Mouse (Mus musculus) limb, embryonic 10.5 days (tissue): ENCODE measurements around the gene 4931409K22Rik. TPM values are rescaled to one million over a fixed set of nuclear protein-coding genes. Genes with fewer than 3 reads are reported as not detected.

ENCODE experiments used
- DNase-seq: peaks from one replicate; pipeline ENCODE4 v3.0.0-alpha.2; 2017; ENCODE audit warnings: low spot score
- H3K27ac ChIP-seq: fragments of 300-500 bp; sonication (generic); 2 replicates; pipeline ENCODE4 v1.5.1; 2016; ENCODE audit warnings: mild to moderate bottlenecking
- H3K27me3 ChIP-seq: fragments of 300-500 bp; sonication (generic); 2 replicates; pipeline ENCODE4 v1.6.1; 2016; ENCODE audit warnings: low read depth, mild to moderate bottlenecking; ENCODE audit not compliant: poor library complexity, severe bottlenecking
- H3K36me3 ChIP-seq: fragments of 300-500 bp; sonication (generic); 2 replicates; pipeline ENCODE4 v1.6.1; 2016; ENCODE audit warnings: mild to moderate bottlenecking, moderate library complexity
- H3K4me1 ChIP-seq: fragments of 300-500 bp; sonication (generic); 2 replicates; pipeline ENCODE4 v1.6.1; 2016
- H3K4me3 ChIP-seq: fragments of 300-500 bp; sonication (generic); 2 replicates; pipeline ENCODE4 v1.5.1; 2016; ENCODE audit warnings: mild to moderate bottlenecking, moderate library complexity
- H3K9me3 ChIP-seq: fragments of 300-500 bp; sonication (generic); replicated peaks from 2 replicates; pipeline ENCODE4 v1.6.1; 2016; ENCODE audit warnings: mild to moderate bottlenecking
- WGBS: fragments of 180-500 bp; shearing (Covaris S2); methylation state at CpG from one replicate; pipeline ENCODE4 v1.1.7; 2016; 5-methylcytosine and 5-hydroxymethylcytosine counted together
- polyA plus RNA-seq: library from polyadenylated mRNA; unstranded; fragments of >200 nt; fragmentation: Nextera tagmentation; extraction: Ambion mirVana; gene quantifications from 2 replicates; pipeline ENCODE4 v1.2.1, GENCODE M21; 2016

Gene 4931409K22Rik
- polyA plus RNA-seq: 0.05 TPM in 1 of 2 replicates, not detected in the other

DNA sequence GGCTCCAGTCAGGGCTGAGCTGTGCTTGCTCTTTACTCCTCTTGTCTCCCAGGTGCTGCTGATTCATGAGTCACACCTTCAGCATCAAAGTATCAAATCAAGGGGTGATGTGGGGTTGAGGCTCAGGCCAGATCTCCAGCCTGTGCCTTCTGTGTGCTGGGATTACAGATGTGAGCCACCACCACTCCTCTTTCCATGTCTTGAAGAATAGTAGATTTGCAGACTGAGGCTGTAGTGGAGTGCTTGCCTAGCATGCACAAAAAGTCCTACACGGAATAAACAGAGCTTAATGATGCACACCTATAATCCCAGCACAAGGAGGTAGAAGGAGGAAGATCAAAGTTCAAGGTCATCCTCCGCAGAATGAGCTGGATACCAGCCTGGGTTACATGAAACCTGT, at the start of gene 4931409K22Rik:
Gene 4931409K22Rik, minus strand, starts transcription at position 101 of the 400 bp plus-strand sequence.
- H3K27ac ChIP-seq: no peak within 1 kb of the TSS
- no peak within 1 kb of the TSS for H3K4me3 ChIP-seq
- H3K36me3 ChIP-seq: no peaks in the 10 kb centered on the region
- peaks cover 23% of the 10 kb centered on the region for H3K4me1 ChIP-seq
- peaks cover 11% of the 10 kb centered on the region for H3K27me3 ChIP-seq
- no peak for DNase-seq
- 69% methylated on average over 2 of the region's 2 CpGs for WGBS
- H3K9me3 ChIP-seq: no peaks in the 10 kb centered on the region

DNA sequence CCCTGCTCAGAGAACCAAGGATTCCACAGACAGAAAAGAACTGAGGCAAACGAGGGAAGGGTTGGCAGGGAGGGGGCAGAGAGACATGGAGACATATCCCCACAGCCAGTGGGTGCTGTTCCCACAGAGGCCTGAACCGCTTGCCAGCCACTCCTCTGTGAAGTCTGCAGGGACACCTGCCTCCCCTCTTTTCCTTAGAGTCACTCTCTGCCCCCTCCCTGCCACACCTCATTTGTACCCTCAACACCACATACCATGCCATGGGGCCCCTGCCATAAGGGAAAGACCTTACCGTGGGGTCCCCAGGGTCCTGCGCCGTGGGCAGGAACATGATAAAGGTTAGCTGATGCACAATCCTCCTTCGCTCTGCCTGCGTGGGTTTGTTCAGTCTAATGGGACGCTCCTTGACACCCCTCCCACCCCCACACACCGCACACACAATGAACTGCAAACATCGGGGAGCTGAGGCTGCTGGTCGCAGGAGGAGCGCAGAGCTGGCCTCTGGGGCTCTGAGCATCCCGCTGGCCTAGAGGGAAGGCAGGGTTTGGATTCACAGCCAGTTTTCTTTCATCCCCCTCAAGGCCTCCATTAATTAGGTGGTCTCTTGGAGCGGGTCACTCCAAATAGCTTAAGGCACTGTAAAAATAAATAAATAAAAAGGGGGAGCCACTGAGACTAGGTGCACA, 49.5 kb upstream of the 4931409K22Rik start:
- no peak for DNase-seq
- WGBS: 26% methylated on average over 14 of the region's 14 CpGs
- peak overlapping the region; percentile 60 for H3K4me3 ChIP-seq
- H3K4me1 ChIP-seq: peaks cover 60% of the 10 kb centered on the region
- no peaks in the 10 kb centered on the region for H3K9me3 ChIP-seq
- H3K27me3 ChIP-seq: peaks cover 29% of the 10 kb centered on the region
- H3K27ac ChIP-seq: peak overlapping the region; percentile 97
- no peaks in the 10 kb centered on the region for H3K36me3 ChIP-seq

DNA sequence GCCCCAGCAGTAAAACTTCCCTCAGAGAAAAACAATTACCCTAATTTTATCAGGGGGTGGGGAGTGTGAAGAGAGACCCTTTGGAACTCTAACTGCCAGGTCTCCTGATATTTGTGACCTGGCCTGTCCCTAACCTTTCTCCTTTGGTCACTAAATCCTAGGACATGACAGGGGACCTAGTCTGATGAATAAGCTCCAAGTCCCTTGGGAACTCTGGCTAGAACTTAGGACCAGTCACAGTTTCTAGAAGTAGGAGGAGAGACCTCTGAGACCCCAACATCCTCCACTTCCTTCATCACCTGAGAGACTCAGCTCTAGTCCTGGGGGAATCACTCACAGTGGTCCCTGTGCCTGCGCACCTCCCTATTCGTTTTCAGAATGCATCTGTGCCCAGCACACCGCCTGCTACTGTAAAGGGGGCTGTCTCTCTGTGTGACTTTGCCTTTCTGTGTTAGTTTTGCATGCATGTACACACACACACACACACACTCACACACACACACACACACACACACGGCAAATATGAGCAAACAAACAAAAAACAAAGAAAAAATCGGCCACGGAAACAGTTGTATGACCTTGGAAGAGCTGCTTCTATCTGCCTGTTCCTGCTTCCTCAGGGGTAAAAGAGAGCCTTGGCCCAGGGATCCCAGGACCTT, 48.8 kb upstream of the 4931409K22Rik start:
- H3K4me1 ChIP-seq: peaks cover 67% of the 10 kb centered on the region
- 10% methylated on average over 6 of the region's 6 CpGs for WGBS
- peak overlapping the region; percentile 60 for H3K4me3 ChIP-seq
- H3K27ac ChIP-seq: peak overlapping the region; percentile 97
- no peaks in the 10 kb centered on the region for H3K9me3 ChIP-seq
- no peak for DNase-seq
- H3K36me3 ChIP-seq: no peaks in the 10 kb centered on the region
- H3K27me3 ChIP-seq: peaks cover 36% of the 10 kb centered on the region

DNA sequence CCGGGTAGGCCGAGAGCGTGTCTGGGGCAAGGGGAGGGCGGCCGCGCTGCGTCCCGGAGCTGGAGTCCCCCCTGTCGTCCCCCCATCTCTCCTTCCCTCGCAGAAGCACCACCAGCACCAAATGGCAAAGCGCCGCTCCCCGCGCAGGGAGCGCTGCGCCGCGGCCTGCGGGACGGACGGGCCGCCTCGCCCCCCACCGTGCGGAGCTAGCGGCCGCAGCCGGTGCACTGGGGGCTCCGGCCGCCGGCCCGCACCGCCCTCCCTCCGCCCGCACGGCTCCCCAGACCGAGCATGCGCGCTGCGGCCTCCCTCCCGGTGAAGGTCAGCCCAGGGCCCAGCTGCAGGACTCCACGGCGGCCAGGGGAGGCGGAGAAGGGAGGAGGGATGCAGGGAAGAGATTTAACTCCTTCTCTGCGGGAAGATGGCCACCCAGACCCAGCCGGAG, 48.1 kb upstream of the 4931409K22Rik start:
- peaks cover 71% of the 10 kb centered on the region for H3K4me1 ChIP-seq
- H3K27ac ChIP-seq: peak overlapping the region; percentile 97
- WGBS: under 1% methylated on average over 46 of the region's 46 CpGs
- H3K27me3 ChIP-seq: peaks cover 42% of the 10 kb centered on the region
- no peaks in the 10 kb centered on the region for H3K9me3 ChIP-seq
- peak overlapping the region; percentile 60 for H3K4me3 ChIP-seq
- no peaks in the 10 kb centered on the region for H3K36me3 ChIP-seq
- peak; percentile 95 for DNase-seq

DNA sequence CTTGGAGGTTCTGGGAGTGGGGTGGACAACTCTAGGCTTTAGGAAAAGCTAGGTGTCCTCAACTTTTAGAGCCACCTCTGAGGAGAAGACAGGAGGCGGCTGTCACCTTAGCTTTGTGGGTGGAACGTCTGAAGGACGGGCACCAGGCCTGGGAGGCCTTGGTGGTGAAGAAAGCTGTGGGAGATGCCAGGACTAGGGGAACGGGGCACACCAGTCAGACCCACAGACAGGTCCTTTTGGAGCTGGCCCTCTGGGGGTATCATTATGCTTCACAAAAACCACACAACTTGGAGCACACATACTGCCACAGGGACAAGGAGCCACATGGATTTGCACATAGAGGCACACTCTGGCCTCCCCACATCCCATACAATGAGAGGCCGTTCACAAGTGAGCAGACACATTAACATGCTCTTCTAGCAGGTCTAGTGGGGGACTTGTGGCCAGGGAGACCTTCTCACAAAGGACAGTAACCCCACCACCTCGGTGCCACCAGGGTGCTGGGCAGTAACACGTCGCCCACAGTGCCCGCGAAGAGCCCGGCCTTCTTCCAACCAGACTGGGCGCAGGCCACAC, 47.6 kb upstream of the 4931409K22Rik start:
- peaks cover 76% of the 10 kb centered on the region for H3K4me1 ChIP-seq
- peaks cover 42% of the 10 kb centered on the region for H3K27me3 ChIP-seq
- peak overlapping the region; percentile 60 for H3K4me3 ChIP-seq
- peak overlapping the region; percentile 97 for H3K27ac ChIP-seq
- no peaks in the 10 kb centered on the region for H3K36me3 ChIP-seq
- no peak for DNase-seq
- no peaks in the 10 kb centered on the region for H3K9me3 ChIP-seq
- 22% methylated on average over 12 of the region's 12 CpGs for whole genome bisulfite sequencing

DNA sequence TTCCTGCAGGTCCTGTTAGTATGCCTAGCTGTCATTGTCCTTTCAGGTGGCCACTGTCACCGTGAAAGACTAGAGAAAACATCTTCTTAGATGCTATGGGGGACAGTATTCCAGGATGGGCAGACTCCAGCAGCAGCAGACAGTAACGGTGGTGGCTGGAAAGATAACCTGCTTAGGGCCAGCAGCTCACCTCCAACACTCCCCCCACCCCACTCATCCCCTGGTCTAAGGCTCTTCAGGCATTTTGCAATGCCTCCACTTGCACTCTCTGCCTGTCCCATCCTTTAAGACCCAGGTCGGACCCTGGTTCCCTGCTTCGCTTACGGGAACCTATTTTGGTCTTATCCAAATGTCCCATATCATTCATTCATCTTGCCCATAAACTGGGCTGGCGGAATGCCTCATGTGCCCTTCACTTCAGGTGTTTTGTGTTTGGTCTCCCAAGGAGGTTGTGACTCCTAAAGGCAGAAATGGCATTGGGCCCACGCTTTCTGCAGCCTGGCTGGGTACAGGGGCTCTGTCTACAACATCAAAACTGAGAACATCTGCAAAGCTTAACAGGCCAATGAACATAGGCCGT, 46.9 kb upstream of the 4931409K22Rik start:
- H3K36me3 ChIP-seq: no peaks in the 10 kb centered on the region
- H3K27ac ChIP-seq: peak overlapping the region; percentile 97
- H3K9me3 ChIP-seq: no peaks in the 10 kb centered on the region
- peak overlapping the region; percentile 65 for H3K4me3 ChIP-seq
- no peak for DNase-seq
- H3K27me3 ChIP-seq: peaks cover 42% of the 10 kb centered on the region
- H3K4me1 ChIP-seq: peaks cover 82% of the 10 kb centered on the region
- WGBS: 52% methylated on average over 8 of the region's 8 CpGs

DNA sequence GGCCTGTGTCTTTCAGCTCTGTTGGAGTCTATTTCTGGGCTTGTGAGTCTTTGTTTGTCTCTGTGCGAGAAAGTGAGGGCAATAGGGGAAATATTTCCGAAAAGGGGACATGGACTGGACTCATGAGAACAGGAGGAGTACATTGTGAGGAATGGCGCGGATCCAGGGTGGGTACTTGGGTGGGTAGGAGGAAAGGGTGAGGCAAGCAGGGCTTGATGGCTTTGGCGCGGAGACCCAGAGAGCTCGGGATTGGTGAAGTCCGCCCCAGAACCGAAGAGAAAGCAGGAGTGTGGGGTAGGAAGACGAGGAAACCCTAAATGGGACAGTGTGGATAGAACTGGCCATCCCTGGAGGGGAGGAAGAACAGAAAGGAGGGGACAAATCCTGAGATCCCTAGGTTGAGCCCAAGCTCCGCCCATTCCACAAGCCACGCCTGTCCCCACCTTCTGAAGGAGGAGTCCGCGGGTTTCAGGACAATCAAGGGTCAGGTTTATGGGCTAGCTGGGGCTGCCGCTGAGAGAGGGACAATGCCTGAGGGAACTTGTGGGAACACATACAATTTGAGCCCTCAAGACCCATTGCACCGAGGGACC, 46.2 kb upstream of the 4931409K22Rik start:
- Histone ChIP-seq H3K4me1 (peaks cover 89% of the 10 kb centered on the region), H3K9me3 (no peaks in the 10 kb centered on the region), H3K4me3 (peak overlapping the region; percentile 65), H3K36me3 (no peaks in the 10 kb centered on the region), H3K27me3 (peaks cover 42% of the 10 kb centered on the region), H3K27ac (peak overlapping the region; percentile 97)
- peak; percentile 79 for DNase-seq
- WGBS: 1% methylated on average over 16 of the region's 16 CpGs

DNA sequence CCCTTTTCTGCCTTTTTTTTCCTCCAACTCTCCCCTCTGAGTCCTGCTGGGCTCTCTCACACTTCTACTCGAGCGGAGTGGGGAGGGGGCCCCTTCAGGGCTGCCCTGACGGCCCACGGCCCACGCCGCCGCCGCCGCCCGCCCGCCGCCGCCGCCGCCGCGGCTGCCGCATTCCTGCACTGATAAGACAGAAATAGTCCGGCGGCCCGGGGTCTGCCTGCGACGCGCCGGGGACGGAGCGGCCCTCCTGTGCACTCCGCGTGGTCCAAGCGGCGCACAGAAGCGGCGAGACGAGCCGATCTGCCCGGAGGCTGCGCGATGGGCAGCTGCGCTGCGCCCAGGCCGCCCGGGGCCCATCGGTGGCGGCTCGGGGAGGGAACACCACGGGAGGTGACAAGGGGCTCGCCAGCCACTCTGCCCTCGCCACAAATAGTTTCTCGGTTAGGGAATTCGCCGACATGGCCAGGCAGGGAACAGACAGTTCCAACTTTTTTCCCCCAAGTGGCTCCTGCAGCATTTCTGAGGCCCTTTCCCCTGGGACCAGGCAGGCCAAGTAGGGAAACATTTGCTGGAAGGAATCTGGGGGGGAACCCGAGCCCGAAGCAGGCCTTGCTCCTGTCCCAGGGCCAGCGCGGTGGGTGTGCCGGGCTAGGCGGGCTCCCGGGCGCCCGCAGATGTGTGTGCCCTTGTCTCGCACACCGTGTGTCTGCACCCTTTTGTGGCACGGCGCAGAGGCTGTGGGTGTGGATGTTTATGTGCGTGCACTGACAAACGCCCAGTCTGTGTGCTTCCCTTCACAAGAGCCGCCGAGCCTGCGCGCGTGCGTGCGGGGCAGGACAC, 45.5 kb upstream of the 4931409K22Rik start:
- H3K27ac ChIP-seq: peak overlapping the region; percentile 97
- H3K4me3 ChIP-seq: peak overlapping the region; percentile 65
- under 1% methylated on average over 73 of the region's 73 CpGs for WGBS
- peaks cover 40% of the 10 kb centered on the region for H3K27me3 ChIP-seq
- DNase-seq: peak; percentile 84
- no peaks in the 10 kb centered on the region for H3K36me3 ChIP-seq
- no peaks in the 10 kb centered on the region for H3K9me3 ChIP-seq
- H3K4me1 ChIP-seq: peaks cover 94% of the 10 kb centered on the region

DNA sequence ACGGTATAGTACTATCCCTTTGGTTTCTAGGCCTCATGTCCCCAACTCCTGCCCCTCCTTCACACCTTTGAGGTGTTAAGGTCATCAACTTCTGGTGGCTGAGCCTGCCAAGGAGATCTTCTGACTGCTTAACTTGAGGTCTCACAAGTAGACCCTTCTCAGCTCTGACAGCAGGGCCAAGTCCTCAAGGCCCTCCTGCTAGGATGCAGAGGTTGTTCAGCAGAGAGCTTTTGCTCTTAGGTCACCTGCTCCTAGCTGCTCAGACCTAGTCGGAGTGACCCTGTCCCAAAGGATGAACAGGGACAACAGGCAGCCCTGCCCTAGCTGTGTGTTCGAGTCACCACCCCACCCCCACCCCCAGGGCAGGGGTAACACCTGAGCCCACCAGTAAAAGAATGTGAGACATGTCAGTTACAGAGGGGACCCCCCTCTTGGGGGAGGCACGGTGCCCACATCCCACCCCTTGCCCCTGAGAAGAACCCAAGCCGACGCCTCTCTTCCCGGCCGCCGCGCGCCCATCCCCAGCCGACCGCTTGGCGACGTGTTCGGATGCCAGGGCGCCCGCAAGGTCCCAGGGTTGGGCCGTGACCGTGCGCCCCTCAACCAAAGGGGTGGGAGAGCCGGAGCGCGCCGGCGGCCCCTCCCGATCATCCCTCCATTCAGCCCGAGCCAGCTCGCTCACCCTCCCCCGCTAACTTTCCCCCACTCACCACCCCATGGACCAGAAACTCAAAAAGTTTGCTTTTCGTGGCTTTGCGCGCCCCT, 44.6 kb upstream of the 4931409K22Rik start:
- Histone ChIP-seq H3K27me3 (peaks cover 47% of the 10 kb centered on the region), H3K4me3 (peak overlapping the region; percentile 65), H3K4me1 (peaks cover 94% of the 10 kb centered on the region), H3K9me3 (no peaks in the 10 kb centered on the region), H3K27ac (peak overlapping the region; percentile 97), H3K36me3 (no peaks in the 10 kb centered on the region)
- WGBS: under 1% methylated on average over 33 of the region's 33 CpGs
- peak; percentile 67 for DNase-seq

DNA sequence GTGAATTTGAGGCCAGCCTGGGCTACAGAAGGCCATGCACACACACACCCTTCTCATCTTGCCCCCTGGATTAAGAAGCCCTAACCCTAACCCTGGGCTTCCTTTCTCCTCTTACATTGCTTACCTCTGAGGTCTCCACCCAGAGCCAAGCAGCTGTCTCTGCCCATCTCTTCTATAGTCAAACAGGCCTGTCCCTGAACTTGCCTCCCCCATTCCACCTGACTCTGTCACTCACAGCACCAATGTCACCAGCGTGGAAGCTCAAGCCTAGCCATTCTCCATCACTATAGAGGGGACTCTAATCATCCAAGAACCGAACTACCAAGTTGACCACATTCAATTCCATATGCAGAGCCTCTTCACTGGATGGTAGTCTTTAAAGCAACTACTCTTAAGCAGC, 43.6 kb upstream of the 4931409K22Rik start:
- Histone ChIP-seq H3K27ac (no peak overlapping the region), H3K4me1 (peaks cover 85% of the 10 kb centered on the region), H3K9me3 (no peaks in the 10 kb centered on the region), H3K4me3 (peak overlapping the region; percentile 65), H3K27me3 (peaks cover 55% of the 10 kb centered on the region), H3K36me3 (peaks cover 7% of the 10 kb centered on the region)
- no peak for DNase-seq
- 69% methylated on average over 2 of the region's 2 CpGs for WGBS

DNA sequence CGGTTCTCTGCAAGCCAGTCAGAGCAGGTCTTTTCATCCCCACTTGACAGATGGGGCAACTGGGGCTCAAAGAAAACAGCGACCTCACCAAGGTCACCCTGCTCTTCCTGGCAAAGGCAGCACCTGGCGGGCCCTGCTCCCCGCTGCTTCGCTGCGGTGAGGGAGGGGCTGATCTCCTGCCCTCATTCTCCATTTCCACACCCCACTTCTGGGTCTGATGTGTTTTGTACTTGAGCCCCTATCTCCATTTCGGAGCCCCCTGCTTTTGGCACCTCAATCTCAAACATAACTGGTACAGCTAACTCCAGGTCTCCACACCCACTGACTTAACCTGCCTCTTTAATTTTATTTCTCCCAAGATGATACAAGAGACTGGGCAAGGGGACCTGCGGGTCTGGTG, 42.5 kb upstream of the 4931409K22Rik start:
- H3K4me3 ChIP-seq: peak overlapping the region; percentile 61
- no peak for DNase-seq
- H3K27ac ChIP-seq: peak overlapping the region; percentile 83; the same call in 1 of the 2 replicates
- H3K9me3 ChIP-seq: no peaks in the 10 kb centered on the region
- WGBS: 11% methylated on average over 8 of the region's 8 CpGs
- peaks cover 59% of the 10 kb centered on the region for H3K27me3 ChIP-seq
- peaks cover 18% of the 10 kb centered on the region for H3K36me3 ChIP-seq
- H3K4me1 ChIP-seq: peaks cover 74% of the 10 kb centered on the region
